Mouse (Mus musculus) forelimb bud, embryonic 11.5 days (tissue): ENCODE measurements around the gene Rcc1l.

Source experiments
- DNase-seq: peaks from one replicate; pipeline ENCODE4 v3.0.0-alpha.2; 2012; ENCODE audit warnings: low read depth, low spot score

Rcc1l gene

GRCm38 (mm10) chr5:134170167-134170566 lies 6.4 kb downstream of the Rcc1l start:
- no peak for DNase-seq

- DNase-seq: no peak
Measured at GRCm38 (mm10) chr5:134169231-134169630, 7.3 kb downstream of the Rcc1l start.

DNA sequence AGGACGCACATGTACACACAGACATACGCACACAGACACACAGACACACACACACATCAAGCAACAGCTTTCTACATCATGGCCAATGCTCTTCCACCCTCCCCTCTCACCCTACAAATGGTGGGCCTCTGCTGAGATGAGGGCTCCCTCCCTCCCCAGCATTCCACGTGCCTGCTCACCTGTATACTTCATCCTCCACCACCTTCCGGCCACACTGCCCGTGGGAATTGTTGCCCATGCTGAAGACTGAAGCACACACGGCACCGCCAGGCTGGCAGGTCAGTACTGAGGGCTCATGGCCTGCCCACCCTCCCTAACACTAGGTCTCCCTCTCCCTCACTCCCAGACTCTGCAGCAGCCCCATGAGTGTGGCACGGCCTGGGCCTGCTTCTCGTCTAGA lies 8.5 kb downstream of the Rcc1l start:
- no peak for DNase-seq

- no peak for DNase-seq
Measured at GRCm38 (mm10) chr5:134166642-134167041, 9.9 kb downstream of the Rcc1l start.

GRCm38 (mm10) chr5:134164688-134165087 lies 11.9 kb downstream of the Rcc1l start:
- DNase-seq: no peak

- DNase-seq: no peak
Measured at GRCm38 (mm10) chr5:134155916-134156466, 20.6 kb downstream of the Rcc1l start.

GRCm38 (mm10) chr5:134151895-134152294 lies 24.7 kb downstream of the Rcc1l start:
- DNase-seq: no peak

DNA sequence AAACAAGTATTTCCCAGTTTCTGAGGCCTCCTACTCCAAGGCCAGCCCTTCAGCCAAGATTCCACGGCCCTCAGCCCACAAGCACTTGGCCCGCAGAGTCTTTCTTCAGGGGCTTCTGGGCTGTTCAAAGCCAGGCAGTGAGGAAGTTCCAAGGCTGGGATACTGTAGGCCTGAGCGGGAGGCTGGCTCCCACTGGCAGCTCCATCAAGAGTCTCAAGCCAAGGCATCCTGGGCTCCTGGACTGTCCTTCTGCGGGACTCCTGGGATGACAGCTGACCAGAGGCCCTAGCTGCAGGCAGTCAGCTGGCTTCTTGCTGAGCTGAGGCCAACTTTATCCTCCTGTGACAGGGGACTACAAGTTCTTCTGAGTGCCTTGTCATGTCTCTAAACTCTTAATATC lies 28.4 kb downstream of the Rcc1l start:
- DNase-seq: no peak

- no peak for DNase-seq
Measured at GRCm38 (mm10) chr5:134147194-134147753, 29.3 kb downstream of the Rcc1l start.

DNA sequence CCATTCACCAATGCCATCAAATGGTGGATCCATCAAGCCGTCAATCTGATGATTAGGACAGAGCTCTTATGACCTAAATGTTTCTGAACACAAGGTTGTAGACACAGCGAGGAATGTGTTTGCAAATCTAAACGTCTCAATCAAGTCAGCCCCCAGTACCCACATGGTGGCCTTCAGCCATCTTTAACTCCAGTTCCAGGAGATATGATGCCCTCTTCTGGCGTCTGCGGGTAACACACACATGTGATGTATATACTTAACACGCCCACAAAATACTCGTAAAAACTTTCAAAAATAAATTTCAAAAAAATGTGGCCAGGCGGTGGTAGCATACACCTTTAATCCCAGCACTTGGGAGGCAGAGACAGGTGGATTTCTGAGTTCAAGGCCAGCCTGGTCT lies 31.6 kb downstream of the Rcc1l start:
- no peak for DNase-seq

- DNase-seq: no peak
Measured at GRCm38 (mm10) chr5:134142381-134142780, 34.2 kb downstream of the Rcc1l start.

DNA sequence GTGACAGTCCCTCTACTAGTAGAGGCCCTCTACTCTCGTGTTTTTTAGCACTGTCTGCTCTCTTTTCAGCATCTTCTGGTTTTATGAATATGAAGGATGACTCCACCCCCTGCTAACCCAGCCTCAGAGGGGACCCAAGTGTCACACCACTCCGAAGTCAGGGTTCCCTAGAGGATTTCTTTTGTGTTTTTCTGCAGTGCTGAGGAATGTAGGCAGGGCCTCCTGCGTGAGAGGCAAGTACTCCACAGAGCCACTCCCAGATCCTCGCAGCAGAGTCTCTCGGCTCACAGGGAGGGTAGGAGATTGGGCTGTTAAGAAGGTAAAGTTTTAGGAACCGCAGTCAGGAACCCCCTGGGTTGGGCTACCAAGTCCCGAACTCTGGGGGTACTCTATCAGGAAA lies 35.3 kb downstream of the Rcc1l start:
- DNase-seq: no peak

- no peak for DNase-seq
Measured at GRCm38 (mm10) chr5:134139429-134139828, 37.1 kb downstream of the Rcc1l start.

- DNase-seq: no peak
Measured at GRCm38 (mm10) chr5:134137933-134138332, 38.6 kb downstream of the Rcc1l start.

DNA sequence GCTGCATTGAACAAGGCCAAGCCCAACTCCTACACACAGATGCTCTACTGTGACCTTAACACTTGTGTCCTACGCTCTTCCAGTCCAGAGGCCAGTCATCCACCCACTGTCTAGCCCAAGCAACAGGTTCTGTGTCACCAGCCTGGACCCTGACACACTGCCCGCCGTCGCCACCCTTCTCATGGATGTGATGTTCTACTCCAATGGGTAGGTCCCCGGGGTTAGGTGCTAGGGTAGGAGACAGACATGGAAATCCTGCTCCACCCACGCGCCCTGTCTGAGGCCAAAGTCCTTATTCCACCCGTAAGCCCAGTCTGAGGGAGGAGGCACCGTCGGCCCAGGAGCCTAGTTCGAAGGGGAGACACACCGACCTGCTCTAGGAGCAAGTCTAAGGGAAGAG lies 40.6 kb downstream of the Rcc1l start:
- DNase-seq: no peak

DNA sequence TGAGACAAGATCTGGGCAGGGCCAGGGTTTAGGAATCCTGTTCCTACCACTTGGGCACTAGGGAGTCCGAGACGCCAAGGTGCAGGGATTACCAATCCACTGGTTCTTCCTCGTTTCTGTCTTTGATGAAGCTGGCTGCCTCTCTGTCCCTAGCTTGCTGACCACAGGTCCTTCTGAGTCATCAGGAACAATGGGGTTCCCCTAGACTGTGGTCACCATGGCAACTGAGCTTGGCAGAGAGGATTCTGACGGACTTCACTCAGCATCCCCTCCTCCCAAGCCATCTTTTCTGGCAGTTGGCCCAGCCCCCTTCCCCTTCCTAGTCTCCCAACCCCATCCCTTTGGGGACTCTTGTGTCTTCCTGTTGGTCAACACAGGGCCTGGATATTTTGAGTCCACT lies 45.0 kb downstream of the Rcc1l start:
- no peak for DNase-seq

GRCm38 (mm10) chr5:134126232-134126631 lies 50.3 kb downstream of the Rcc1l start:
- no peak for DNase-seq

DNA sequence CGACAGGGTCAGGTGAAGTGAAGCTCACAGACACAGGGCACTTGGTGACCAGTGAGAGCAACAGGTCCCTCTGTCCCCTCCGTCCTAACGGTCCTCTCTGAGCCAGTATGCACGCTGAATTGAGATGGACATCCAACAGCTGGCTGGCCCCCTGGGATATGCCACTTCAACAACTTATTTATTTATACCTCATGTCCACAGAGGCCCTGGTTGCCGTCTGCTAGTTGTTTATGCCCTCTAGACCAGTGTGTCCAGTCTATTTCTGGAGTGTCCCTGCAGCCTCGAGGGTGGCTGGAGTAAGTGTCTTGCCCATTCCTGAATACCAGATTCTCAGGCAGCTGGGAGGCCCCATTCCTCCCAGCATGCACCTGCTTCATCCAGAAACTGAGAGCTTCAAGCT lies 52.7 kb downstream of the Rcc1l start:
- no peak for DNase-seq

DNA sequence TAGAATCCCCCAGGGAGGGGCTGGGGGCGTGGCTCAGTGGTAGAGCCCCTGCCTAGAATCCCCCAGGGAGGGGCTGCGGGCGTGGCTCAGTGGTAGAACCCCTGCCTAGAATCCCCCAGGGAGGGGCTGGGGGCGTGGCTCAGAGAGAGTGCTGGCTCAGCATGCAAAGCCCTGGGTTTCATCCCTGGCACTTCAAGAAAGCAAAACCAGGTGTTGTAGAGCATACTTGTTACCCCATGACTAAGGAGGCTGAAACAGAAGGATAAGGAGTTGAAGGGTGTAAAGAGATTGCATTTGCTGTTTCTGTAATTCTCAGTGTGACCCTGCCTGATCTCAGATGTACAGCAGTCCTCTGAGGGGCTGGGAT lies 54.7 kb downstream of the Rcc1l start:
- no peak for DNase-seq

GRCm38 (mm10) chr5:134121138-134121892 lies 55.3 kb downstream of the Rcc1l start:
- DNase-seq: no peak

DNA sequence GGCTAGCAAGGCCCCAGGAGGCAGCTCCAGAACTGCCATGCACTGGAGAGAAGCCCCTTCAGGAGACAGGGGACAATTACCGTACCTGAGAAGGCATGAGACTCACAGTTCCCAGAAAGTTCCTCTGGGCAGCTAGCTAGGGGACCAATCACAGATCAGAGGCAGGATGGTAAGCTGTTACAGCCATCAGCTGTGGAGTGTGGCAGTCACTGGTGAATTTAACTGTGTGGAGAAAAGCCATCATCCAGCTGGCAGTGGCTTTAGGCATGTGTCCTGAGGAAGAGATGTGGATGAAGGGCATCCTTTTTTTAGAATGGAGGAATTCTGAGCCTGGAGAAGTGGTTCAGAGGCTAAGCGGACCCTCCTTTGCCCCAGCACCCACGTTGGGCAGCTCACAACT lies 56.4 kb downstream of the Rcc1l start:
- DNase-seq: no peak

DNA sequence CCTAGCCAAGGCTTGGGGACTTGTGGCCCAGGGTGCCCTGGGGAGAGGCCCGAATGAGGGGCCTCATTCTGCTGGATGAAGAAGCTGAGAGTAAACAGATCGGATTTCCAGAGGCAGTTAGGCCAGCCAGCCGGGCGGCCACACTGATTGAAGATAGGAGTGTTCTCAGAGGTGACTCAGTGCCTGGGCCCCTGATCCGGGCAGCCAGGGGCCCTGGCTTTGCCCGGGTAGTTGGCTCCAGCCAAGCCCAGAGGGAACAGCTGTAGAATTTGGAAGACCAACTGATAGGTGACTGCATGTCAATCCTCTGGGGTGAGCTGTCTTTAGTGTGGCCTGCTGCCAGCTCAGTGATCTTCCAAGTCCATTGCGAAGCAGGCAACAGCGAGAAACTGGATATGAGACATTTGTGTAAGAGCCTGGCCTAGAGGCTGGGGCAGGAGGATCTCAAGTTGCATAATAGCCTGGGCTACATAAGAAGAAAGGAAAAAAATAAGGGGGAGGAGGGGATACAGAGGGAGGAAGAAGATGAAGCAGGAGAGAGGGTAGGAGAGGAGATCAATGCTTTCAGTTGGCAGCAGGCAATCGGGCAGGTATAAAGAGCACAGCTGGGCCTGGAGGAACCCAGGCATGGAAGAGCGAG lies 57.0 kb downstream of the Rcc1l start:
- DNase-seq: no peak
